Mouse (Mus musculus): Measurements from ENCODE around the gene A930033H14Rik. TPM values are rescaled to one million over a fixed set of nuclear protein-coding genes. Genes with fewer than 3 reads are reported as not detected.

A930033H14Rik gene
- polyA plus RNA-seq, 1 experiment from 2014 or later, result 0.47 TPM

DNA sequence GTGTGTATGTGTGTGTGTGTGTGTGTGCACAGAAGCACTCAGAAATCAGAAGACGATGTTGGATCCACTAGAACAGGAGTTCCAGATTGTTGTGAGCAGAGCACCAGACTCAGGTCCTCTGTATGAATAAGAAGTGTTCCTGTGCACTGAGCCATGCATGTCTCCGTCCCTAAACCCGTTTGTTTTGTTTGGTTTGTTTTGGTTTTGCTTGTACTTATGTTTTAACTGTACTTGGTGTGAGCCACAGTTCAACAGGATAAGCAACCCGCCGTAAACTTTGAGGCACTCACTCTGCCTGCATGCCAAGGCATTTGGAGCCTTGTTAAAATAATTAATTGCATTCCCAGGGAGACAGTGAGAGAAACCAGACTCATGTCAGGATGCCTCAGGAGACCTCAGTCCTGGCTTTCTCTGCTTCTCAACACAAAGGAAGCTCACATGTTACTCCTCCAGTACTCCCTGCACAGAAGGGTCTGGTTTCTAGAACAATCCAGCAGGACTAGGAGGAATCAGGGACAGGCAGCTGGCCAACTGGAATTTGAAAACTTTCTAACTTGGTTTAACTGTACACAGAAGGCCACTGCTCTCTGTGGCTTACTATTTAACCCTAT lies 40.3 kb upstream of the A930033H14Rik start:
- Histone ChIP-seq H3K9me3 (replicated peaks; ENCODE audit: control insufficient read depth, low read length) (no peaks in the 10 kb centered on the region), H3K4me2 (ENCODE audit: low read depth, low read length) (no peak overlapping the region), H3K27me3 (ENCODE audit: control insufficient read depth, insufficient read depth, low read depth, low read length) (no peaks in the 10 kb centered on the region), H3K4me1 (ENCODE audit: control insufficient read depth, low read depth, low read length) (peaks cover 24% of the 10 kb centered on the region), H3K36me3 (ENCODE audit: control insufficient read depth, insufficient read depth) (no peaks in the 10 kb centered on the region; the same call in 1 of the 2 replicates), H3K9ac (ENCODE audit: low read depth, low read length) (no peak overlapping the region), H3K27ac (ENCODE audit: low read length) (peak overlapping the region; percentile 67), H3K4me3 (ENCODE audit: low read depth, low read length) (no peak overlapping the region)
- WGBS (ENCODE audit: insufficient replicate concordance), result 46% methylated on average over 5 of the region's 5 CpGs
- peak; percentile 25 for ATAC-seq (ENCODE audit: low read depth)

DNA sequence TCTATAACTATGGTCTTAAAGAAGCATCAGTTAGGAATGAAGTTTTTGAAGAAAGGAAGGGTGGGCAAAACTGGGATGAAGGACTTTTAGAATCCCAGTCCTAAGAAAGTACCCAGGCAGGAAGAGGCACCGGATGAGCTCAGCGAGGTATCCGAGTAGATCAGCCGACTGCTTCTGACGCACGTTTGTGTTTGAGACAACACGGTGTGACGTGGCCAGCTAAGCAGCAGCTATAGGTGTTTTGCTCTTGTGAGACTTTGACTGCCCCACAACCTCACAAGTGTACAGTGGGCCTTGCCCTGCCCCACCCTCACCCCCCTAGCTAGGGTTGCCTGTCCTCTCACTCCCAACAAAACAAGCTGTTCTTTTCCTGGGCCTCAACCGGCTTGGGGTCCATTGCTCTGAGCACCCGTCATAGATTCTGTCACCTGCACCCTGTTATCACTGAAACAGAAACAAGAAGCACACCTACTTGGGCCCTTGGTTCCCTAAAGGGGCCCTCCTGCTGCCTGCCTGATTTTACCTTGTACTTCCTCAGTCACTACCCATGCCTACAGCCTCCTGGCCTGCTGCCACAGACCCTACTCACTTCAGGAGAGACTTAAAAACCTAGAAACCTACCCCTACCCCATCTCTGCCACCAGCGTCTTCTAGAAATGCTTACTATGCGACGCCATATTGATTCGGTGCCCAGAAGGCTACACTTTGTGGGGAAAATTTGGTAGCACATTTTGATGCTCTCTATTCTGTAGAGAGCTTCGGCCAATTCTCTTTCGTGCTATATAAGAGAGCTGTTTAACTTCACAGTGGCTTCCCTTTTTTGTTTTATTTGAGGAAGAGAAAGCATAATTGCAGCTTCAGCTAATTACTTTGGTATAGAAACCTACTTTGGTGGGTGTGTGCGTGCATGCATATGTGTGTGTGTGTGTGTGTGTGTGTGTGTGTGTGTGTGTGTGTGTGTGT lies 39.5 kb upstream of the A930033H14Rik start:
- no peak for ATAC-seq (ENCODE audit: low read depth)
- H3K36me3 ChIP-seq (ENCODE audit: control insufficient read depth, insufficient read depth), result no peaks in the 10 kb centered on the region; the same call in 1 of the 2 replicates
- no peaks in the 10 kb centered on the region for H3K9me3 ChIP-seq (replicated peaks; ENCODE audit: control insufficient read depth, low read length)
- H3K4me1 ChIP-seq (ENCODE audit: control insufficient read depth, low read depth, low read length), result peaks cover 21% of the 10 kb centered on the region
- WGBS (ENCODE audit: insufficient replicate concordance), result 63% methylated on average over 17 of the region's 17 CpGs
- H3K4me2 ChIP-seq (ENCODE audit: low read depth, low read length), result no peak overlapping the region
- H3K4me3 ChIP-seq (ENCODE audit: low read depth, low read length), result no peak overlapping the region
- no peaks in the 10 kb centered on the region for H3K27me3 ChIP-seq (ENCODE audit: control insufficient read depth, insufficient read depth, low read depth, low read length)
- peak overlapping the region; percentile 56 for H3K27ac ChIP-seq (ENCODE audit: low read length)
- H3K9ac ChIP-seq (ENCODE audit: low read depth, low read length), result no peak overlapping the region

DNA sequence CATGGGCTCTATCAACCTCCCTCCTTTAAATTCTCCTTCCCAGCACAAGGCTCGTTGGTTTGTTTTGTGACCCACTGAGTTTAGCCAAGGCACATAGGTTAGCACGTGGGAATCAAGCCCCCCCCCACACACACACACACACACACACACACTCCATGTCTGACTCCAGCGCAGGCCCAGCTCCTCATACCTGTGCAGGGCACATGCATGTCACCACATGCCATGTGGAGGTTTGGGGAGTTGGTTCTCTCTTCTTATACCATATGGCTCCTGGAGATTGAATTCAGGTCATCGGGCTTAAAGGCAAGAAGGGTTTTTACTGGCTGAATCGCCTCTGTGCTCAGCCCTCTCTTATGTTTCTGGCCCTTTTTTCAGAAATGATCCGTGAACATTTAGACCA lies 38.4 kb upstream of the A930033H14Rik start:
- Histone ChIP-seq H3K27ac (ENCODE audit: low read length) (no peak overlapping the region), H3K27me3 (ENCODE audit: control insufficient read depth, insufficient read depth, low read depth, low read length) (no peaks in the 10 kb centered on the region), H3K9me3 (replicated peaks; ENCODE audit: control insufficient read depth, low read length) (no peaks in the 10 kb centered on the region), H3K4me1 (ENCODE audit: control insufficient read depth, low read depth, low read length) (peaks cover 21% of the 10 kb centered on the region), H3K4me3 (ENCODE audit: low read depth, low read length) (no peak overlapping the region), H3K36me3 (ENCODE audit: control insufficient read depth, insufficient read depth) (no peaks in the 10 kb centered on the region; the same call in 1 of the 2 replicates), H3K9ac (ENCODE audit: low read depth, low read length) (no peak overlapping the region), H3K4me2 (ENCODE audit: low read depth, low read length) (no peak overlapping the region)
- 61% methylated on average over 6 of the region's 6 CpGs for WGBS (ENCODE audit: insufficient replicate concordance)
- no peak for ATAC-seq (ENCODE audit: low read depth)

DNA sequence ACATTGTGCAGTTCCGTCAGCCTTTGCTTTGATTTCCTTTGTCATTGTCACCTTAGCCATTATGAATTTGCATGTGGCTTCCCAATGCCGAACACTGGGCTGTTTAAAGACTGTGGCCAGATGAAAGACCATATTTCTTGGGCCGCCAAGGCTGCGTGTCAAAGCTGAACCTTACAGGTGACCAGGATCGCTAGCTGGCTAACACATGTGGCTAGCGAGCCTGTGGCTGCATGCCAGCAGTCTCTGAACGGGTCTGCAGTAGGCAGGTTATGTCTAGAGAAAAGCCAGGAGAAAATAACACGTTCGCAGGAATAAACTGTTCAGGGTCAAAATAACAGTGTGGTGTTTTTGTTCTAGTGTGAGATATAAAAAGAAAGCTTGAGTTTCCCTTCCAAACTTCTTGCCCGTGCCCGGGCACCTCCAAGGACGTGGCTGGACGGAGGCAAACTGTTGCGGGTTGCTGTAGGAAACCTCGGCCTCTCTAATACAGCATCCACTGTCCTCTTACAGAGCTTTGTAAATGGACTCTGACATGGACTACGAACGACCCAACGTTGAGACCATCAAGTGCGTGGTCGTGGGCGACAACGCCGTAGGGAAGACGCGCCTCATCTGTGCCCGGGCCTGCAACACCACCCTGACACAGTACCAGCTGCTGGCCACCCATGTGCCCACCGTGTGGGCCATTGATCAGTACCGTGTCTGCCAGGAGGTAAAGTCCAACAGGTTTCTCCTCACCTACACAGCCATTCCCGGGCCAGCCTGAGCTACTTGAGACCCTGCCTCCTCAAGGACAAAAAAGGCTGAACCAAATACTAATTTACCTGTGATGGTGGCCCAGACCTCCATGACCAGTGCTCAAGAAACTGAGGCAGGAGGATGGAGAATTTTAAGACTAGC lies 35.6 kb upstream of the A930033H14Rik start:
- Histone ChIP-seq H3K27me3 (ENCODE audit: control insufficient read depth, insufficient read depth, low read depth, low read length) (no peaks in the 10 kb centered on the region), H3K27ac (ENCODE audit: low read length) (no peak overlapping the region), H3K4me3 (ENCODE audit: low read depth, low read length) (no peak overlapping the region), H3K4me2 (ENCODE audit: low read depth, low read length) (no peak overlapping the region), H3K9me3 (replicated peaks; ENCODE audit: control insufficient read depth, low read length) (no peaks in the 10 kb centered on the region), H3K9ac (ENCODE audit: low read depth, low read length) (no peak overlapping the region), H3K4me1 (ENCODE audit: control insufficient read depth, low read depth, low read length) (peaks cover 5% of the 10 kb centered on the region), H3K36me3 (ENCODE audit: control insufficient read depth, insufficient read depth) (no peaks in the 10 kb centered on the region; the same call in 1 of the 2 replicates)
- 76% methylated on average over 29 of the region's 29 CpGs for WGBS (ENCODE audit: insufficient replicate concordance)
- ATAC-seq (ENCODE audit: low read depth), result no peak

DNA sequence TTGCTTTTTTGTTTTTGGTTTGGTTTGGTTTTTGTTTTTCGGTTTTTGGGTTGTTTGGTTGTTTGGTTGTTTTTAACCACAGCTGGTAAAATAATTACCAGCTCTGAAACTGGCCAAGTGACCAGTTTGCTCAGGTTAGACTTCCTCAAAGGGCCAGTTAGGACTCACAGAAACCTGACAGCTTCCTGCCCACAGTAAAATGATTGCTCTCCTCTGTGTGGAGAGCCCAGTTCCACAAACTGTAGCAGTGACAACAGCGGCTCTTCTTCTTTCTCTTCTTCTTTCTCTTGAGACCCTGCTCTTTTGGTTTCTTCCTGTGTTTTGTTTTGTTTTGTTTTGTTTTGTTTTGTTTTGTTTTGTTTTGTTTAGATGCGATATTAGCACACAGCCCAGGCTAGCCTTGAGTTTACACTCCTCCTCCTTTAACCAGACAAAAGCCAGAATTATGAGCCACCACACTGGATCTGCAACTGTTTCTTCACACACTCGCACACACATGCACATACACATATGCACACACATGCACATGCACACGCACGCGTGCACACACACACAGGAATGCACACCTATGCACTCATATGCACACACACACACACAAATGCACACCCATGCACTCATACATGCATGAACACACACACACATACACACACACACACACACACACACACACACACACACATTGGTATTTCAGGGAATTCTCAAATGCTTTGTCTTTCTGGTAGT lies 34.6 kb upstream of the A930033H14Rik start:
- Histone ChIP-seq H3K4me3 (ENCODE audit: low read depth, low read length) (no peak overlapping the region), H3K27me3 (ENCODE audit: control insufficient read depth, insufficient read depth, low read depth, low read length) (no peaks in the 10 kb centered on the region), H3K4me2 (ENCODE audit: low read depth, low read length) (no peak overlapping the region), H3K27ac (ENCODE audit: low read length) (no peak overlapping the region), H3K4me1 (ENCODE audit: control insufficient read depth, low read depth, low read length) (no peaks in the 10 kb centered on the region; the same call in 1 of the 2 replicates), H3K9me3 (replicated peaks; ENCODE audit: control insufficient read depth, low read length) (no peaks in the 10 kb centered on the region), H3K36me3 (ENCODE audit: control insufficient read depth, insufficient read depth) (no peaks in the 10 kb centered on the region; the same call in 1 of the 2 replicates), H3K9ac (ENCODE audit: low read depth, low read length) (no peak overlapping the region)
- ATAC-seq (ENCODE audit: low read depth), result no peak
- WGBS (ENCODE audit: insufficient replicate concordance), result 58% methylated on average over 7 of the region's 7 CpGs

DNA sequence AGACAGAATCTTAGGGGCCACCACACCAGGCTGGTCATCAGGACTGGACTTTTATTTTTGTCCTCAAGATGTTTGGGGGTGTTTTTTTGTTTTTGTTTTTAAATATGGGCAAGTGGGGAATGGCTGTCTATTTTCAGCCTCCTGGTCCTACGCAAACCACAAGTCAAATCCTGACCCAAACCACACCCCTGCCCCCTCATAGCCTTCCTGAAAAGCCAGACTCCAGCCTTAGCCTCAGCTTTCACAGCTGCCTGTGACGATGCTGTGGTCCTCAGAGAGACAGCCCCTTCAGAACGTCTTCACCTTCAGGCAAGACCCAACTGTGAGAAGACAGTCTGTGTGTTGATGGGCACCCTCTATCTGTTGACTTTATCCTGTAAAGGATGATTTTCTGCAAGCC lies 33.9 kb upstream of the A930033H14Rik start:
- no peak overlapping the region for H3K4me2 ChIP-seq (ENCODE audit: low read depth, low read length)
- no peak for ATAC-seq (ENCODE audit: low read depth)

DNA sequence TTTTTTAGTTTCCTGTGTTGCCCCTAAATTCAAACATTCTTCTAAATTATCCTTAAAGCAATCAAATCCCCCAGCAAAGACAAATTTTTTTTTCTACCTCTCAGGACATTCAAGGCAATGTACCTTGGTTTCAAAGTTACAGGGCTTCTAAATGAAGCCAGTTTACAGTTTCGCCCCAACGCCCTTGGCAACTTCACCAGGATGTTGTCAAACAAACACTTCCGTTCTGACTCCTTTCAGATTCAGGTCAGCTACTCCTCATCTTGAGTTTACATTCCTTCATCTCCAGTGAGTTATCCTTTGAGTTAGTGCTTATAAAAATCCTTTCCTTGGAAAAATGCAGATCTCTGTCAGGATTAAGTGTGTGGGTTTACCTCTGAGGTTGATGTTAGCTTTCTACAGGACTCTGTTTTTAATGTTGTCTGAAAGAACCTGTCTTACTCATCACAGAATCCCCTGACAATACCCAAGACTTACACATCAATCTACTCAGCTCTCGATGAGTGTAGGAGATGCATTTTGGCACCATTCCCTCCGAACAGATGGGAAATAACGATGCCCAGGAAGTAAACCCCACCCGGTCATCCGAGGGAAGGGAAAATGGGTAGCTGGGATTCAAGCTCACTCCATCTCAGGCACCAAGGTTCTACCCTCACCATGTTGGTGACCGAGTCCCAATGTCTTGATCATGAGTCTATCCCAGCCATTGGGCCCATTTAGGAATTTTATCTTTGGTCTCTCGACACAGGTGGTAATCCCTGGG lies 33.2 kb upstream of the A930033H14Rik start:
- Histone ChIP-seq H3K9me3 (replicated peaks; ENCODE audit: control insufficient read depth, low read length) (no peaks in the 10 kb centered on the region), H3K4me3 (ENCODE audit: low read depth, low read length) (no peak overlapping the region), H3K27me3 (ENCODE audit: control insufficient read depth, insufficient read depth, low read depth, low read length) (no peaks in the 10 kb centered on the region), H3K27ac (ENCODE audit: low read length) (no peak overlapping the region), H3K36me3 (ENCODE audit: control insufficient read depth, insufficient read depth) (no peaks in the 10 kb centered on the region; the same call in 1 of the 2 replicates), H3K4me1 (ENCODE audit: control insufficient read depth, low read depth, low read length) (no peaks in the 10 kb centered on the region; the same call in 1 of the 2 replicates), H3K9ac (ENCODE audit: low read depth, low read length) (no peak overlapping the region), H3K4me2 (ENCODE audit: low read depth, low read length) (no peak overlapping the region)
- 69% methylated on average over 10 of the region's 10 CpGs for WGBS (ENCODE audit: insufficient replicate concordance)
- ATAC-seq (ENCODE audit: low read depth), result no peak

More for the DNA sequence above, 33.9 kb upstream of the A930033H14Rik start:
- H3K27me3 ChIP-seq (ENCODE audit: control insufficient read depth, insufficient read depth, low read depth, low read length), result no peaks in the 10 kb centered on the region
- H3K4me3 ChIP-seq (ENCODE audit: low read depth, low read length), result no peak overlapping the region
- no peaks in the 10 kb centered on the region; the same call in 1 of the 2 replicates for H3K36me3 ChIP-seq (ENCODE audit: control insufficient read depth, insufficient read depth)
- 22% methylated on average over 3 of the region's 3 CpGs for WGBS (ENCODE audit: insufficient replicate concordance)
- H3K9me3 ChIP-seq (replicated peaks; ENCODE audit: control insufficient read depth, low read length), result no peaks in the 10 kb centered on the region
- no peaks in the 10 kb centered on the region; the same call in 1 of the 2 replicates for H3K4me1 ChIP-seq (ENCODE audit: control insufficient read depth, low read depth, low read length)
- no peak overlapping the region for H3K27ac ChIP-seq (ENCODE audit: low read length)
- H3K9ac ChIP-seq (ENCODE audit: low read depth, low read length), result no peak overlapping the region

Measured in liver, embryonic 16.5 days (tissue).